Mouse (Mus musculus) midbrain, embryonic 11.5 days (tissue): ENCODE data around the gene Gm6377. TPM values are rescaled to one million over a fixed set of nuclear protein-coding genes. Genes with fewer than 3 reads are reported as not detected.
A peak's percentile ranks its signal among the peaks of the same experiment; 100 is the strongest.

Experiments used
- ATAC-seq: fragments of 200-750 bp; cut with Nextera tagmentation; 2 replicates; pipeline ENCODE4 v1.8.0; 2017; ENCODE audit warnings: moderate TSS enrichment, moderate library complexity; ENCODE audit not compliant: low FRiP score
- DNase-seq: peaks from one replicate; pipeline ENCODE4 v3.0.0; 2015; ENCODE audit warnings: low spot score; ENCODE audit errors: missing footprints
- H3K27ac ChIP-seq: fragments of 300-500 bp; sonication (generic); 2 replicates; pipeline ENCODE4 v1.5.1; 2014; ENCODE audit warnings: low read depth, low read length
- H3K27me3 ChIP-seq: fragments of 300-500 bp; sonication (generic); 2 replicates; pipeline ENCODE4 v1.6.1; 2014; ENCODE audit warnings: mild to moderate bottlenecking, low read length, moderate library complexity, mixed read lengths; ENCODE audit not compliant: control insufficient read depth, insufficient read depth
- H3K36me3 ChIP-seq: fragments of 300-500 bp; sonication (generic); 2 replicates; pipeline ENCODE4 v1.6.1; 2014; ENCODE audit warnings: mild to moderate bottlenecking, low read length, moderate library complexity, mixed read lengths; ENCODE audit not compliant: control insufficient read depth, insufficient read depth
- H3K4me1 ChIP-seq: fragments of 300-500 bp; sonication (generic); 2 replicates; pipeline ENCODE4 v1.6.1; 2014; ENCODE audit warnings: low read length; ENCODE audit not compliant: control insufficient read depth, insufficient read depth
- H3K4me2 ChIP-seq: fragments of 300-500 bp; sonication (generic); 2 replicates; pipeline ENCODE4 v1.6.1; 2014; ENCODE audit warnings: mild to moderate bottlenecking, moderate library complexity
- H3K4me3 ChIP-seq: fragments of 300-500 bp; sonication (generic); 2 replicates; pipeline ENCODE4 v1.5.1; 2014; ENCODE audit warnings: low read depth, low read length
- H3K9ac ChIP-seq: fragments of 300-500 bp; sonication (generic); 2 replicates; pipeline ENCODE4 v1.6.1; 2014; ENCODE audit warnings: low read length
- H3K9me3 ChIP-seq: fragments of 300-500 bp; sonication (generic); 2 replicates; pipeline ENCODE4 v1.6.1; 2016; ENCODE audit warnings: low read length; ENCODE audit not compliant: control insufficient read depth
- WGBS: fragments of 180-500 bp; shearing (Covaris S2); extraction: QIAGEN DNeasy Blood & Tissue Kit; methylation state at CpG from one replicate; pipeline ENCODE4 v1.1.7; 2014; 5-methylcytosine and 5-hydroxymethylcytosine counted together
- polyA plus RNA-seq: library from polyadenylated mRNA; unstranded; fragments of >200 nt; fragmentation: Nextera tagmentation; extraction: Ambion mirVana; gene quantifications from 2 replicates; pipeline ENCODE4 v1.2.1, GENCODE M21; 2014

Gene Gm6377
- polyA plus RNA-seq, 1 experiment from 2014 or later, result 0.15 TPM

DNA sequence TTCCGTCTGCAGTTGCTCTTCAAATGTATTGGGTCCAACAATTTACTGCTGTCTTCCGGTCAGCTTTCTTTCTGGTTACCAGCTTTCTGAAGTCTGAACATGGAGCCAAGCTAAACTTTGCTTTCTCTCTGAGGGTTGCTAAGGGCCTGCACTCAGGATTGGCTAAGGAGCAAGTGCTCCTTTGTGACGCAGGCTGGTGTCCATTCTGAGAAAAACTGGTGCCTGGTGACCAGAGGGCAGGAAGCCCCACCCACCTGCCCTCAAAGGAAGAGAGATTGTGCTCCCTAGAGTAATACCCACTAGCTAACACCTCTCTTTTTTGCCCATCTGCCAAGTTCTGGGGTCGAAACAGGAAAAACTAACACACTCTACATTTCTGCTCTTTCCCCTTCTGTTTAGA is 5.6 kb upstream of the Gm6377 start:
- no peaks in the 10 kb centered on the region for H3K36me3 ChIP-seq
- no peak for ATAC-seq
- no peaks in the 10 kb centered on the region for H3K27me3 ChIP-seq
- H3K4me2 ChIP-seq, result no peak overlapping the region
- no peak for DNase-seq
- H3K4me3 ChIP-seq, result no peak overlapping the region
- no peaks in the 10 kb centered on the region for H3K4me1 ChIP-seq
- 61% methylated on average over 4 of the region's 4 CpGs for WGBS
- no peak overlapping the region for H3K27ac ChIP-seq
- no peak overlapping the region for H3K9ac ChIP-seq
- H3K9me3 ChIP-seq, result no peaks in the 10 kb centered on the region

DNA sequence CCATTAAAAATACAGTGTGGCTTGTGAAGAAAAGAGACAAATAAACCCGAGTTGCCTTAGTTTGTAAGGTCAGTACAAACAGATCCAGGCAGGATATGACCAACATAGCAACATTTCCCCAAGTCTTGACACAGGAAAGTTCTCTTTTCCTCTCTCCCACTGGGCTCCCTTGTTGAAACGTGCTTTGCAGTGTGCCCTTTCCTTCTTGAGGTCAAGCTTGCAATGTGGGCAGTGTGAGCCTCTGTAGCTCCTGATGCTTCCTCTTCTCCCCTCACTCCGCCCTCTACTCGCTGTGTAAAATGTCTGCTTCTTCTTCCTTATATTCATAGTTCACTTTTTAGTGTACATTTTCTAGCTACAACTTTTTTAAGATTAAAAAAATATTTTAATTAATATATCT is 5.1 kb upstream of the Gm6377 start:
- Histone ChIP-seq H3K27me3 (no peaks in the 10 kb centered on the region), H3K36me3 (no peaks in the 10 kb centered on the region), H3K27ac (no peak overlapping the region), H3K9me3 (no peaks in the 10 kb centered on the region), H3K4me3 (no peak overlapping the region), H3K9ac (no peak overlapping the region), H3K4me2 (no peak overlapping the region), H3K4me1 (no peaks in the 10 kb centered on the region)
- DNase-seq (no peak), ATAC-seq (no peak)
- 69% methylated on average over 4 of the region's 4 CpGs for whole genome bisulfite sequencing

DNA sequence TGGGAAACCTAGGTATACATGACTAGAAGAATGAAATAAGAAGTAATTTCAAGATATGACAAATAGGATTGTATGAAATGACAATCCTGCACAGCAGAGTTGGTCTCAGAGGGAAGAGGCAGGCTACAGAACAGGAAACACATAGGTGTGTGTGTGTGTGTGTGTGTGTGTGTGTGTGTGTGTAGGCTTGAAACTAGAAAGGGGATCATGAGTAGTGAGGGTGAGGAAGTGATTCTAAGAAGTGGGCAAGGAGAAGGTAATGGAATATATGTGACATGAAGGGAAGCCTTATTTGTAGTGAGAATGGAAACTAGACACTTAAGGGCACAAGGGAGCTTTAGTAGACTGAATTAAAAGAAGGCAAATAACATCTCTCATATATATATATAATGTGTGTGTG is 11.3 kb downstream of the Gm6377 start:
- Histone ChIP-seq H3K36me3 (no peaks in the 10 kb centered on the region), H3K9me3 (no peaks in the 10 kb centered on the region), H3K4me2 (no peak overlapping the region), H3K9ac (no peak overlapping the region), H3K27me3 (no peaks in the 10 kb centered on the region), H3K4me1 (no peaks in the 10 kb centered on the region), H3K27ac (no peak overlapping the region), H3K4me3 (no peak overlapping the region)
- no peak for DNase-seq
- ATAC-seq, result no peak

DNA sequence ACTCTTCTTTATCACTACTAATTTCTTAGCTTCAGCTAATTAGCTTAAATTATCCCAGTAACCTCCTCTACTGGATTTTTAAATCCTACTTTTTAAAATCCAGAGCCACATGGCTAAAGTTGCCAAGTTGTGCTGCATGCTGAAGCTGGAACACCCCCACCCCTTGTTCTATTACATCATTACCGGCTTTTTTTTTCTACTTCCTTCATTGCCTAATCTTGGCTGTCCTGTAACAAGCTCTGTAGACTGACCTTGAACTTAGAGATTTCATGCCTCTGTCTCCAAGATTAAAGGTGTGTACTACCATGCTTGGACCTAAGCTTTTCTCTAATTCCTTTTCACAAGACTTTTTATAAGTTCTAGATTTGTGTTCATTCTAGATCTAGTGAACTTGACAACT is 32.2 kb downstream of the Gm6377 start:
- Histone ChIP-seq H3K27me3 (no peaks in the 10 kb centered on the region), H3K4me3 (no peak overlapping the region), H3K27ac (no peak overlapping the region), H3K4me1 (no peaks in the 10 kb centered on the region), H3K4me2 (no peak overlapping the region), H3K36me3 (no peaks in the 10 kb centered on the region), H3K9me3 (no peaks in the 10 kb centered on the region), H3K9ac (no peak overlapping the region)
- DNase-seq (no peak), ATAC-seq (no peak)
- WGBS, result 100% methylated on average over 1 of the region's 1 CpGs

GRCm38 (mm10) chrX:109235383-109236036 is 39.0 kb downstream of the Gm6377 start:
- DNase-seq (no peak), ATAC-seq (no peak)
- Histone ChIP-seq H3K4me1 (no peaks in the 10 kb centered on the region), H3K36me3 (no peaks in the 10 kb centered on the region), H3K27me3 (no peaks in the 10 kb centered on the region), H3K27ac (no peak overlapping the region), H3K9ac (no peak overlapping the region), H3K4me3 (no peak overlapping the region), H3K4me2 (no peak overlapping the region), H3K9me3 (no peaks in the 10 kb centered on the region)
- 89% methylated on average over 3 of the region's 3 CpGs for WGBS

DNA sequence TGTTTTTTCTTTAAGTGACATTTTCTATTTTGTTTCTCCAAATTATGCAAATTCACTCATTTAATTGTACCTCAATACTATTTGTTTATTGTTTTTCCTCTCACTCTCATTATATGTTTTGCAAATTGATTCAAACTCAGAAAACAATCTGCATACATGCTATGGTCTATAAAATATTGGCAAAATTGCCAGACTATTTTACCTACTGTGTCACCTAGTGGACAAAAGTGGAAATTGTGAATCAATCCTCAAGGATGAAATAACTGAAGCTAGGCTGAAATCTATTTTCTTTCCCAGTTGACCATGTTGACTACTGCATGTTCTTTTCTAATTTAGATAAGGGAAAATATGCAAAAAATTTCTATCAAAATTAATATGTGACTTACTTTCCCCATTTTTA is 41.6 kb downstream of the Gm6377 start:
- Histone ChIP-seq H3K36me3 (no peaks in the 10 kb centered on the region), H3K9me3 (no peaks in the 10 kb centered on the region)
- peak; percentile 85 for DNase-seq

More for the DNA sequence above, 41.6 kb downstream of the Gm6377 start:
- H3K27ac ChIP-seq, result no peak overlapping the region
- H3K27me3 ChIP-seq, result no peaks in the 10 kb centered on the region
- no peaks in the 10 kb centered on the region for H3K4me1 ChIP-seq
- no peak overlapping the region for H3K4me2 ChIP-seq
- no peak overlapping the region for H3K9ac ChIP-seq
- H3K4me3 ChIP-seq, result no peak overlapping the region
- ATAC-seq, result no peak

Other genes with a start within 250 kb of the Gm6377 start
- gene Hmgn5, start 183.4 kb upstream of the Gm6377 start, polyA plus RNA-seq, result 24.3 and 30.9 TPM in 2 replicates
- 185 and 229 TPM in 2 replicates for gene Sh3bgrl, start 101.4 kb upstream of the Gm6377 start, polyA plus RNA-seq